Mouse (Mus musculus) cerebral cortex, adult 2 months (tissue): ENCODE data around the gene BC034090.

Experiments used
- WGBS: fragments of 180-500 bp; shearing (Covaris S2); methylation state at CpG from one replicate; pipeline ENCODE4 v1.1.7; 2018; 5-methylcytosine and 5-hydroxymethylcytosine counted together

The BC034090 gene

GRCm38 (mm10) chr1:155191671-155192070, 52.6 kb downstream of the BC034090 start:
- 45% methylated on average over 2 of the region's 2 CpGs for WGBS

GRCm38 (mm10) chr1:155191219-155191618, 53.0 kb downstream of the BC034090 start:
- 86% methylated on average over 8 of the region's 8 CpGs for WGBS

- 75% methylated on average over 4 of the region's 4 CpGs for whole genome bisulfite sequencing
Measured at GRCm38 (mm10) chr1:155188656-155189055, 55.6 kb downstream of the BC034090 start.

- 61% methylated on average over 3 of the region's 3 CpGs for WGBS
Measured at GRCm38 (mm10) chr1:155184191-155184590, 60.1 kb downstream of the BC034090 start.

- 65% methylated on average over 2 of the region's 2 CpGs for WGBS
Measured at GRCm38 (mm10) chr1:155178192-155178924, 65.9 kb downstream of the BC034090 start.

GRCm38 (mm10) chr1:155174424-155174823, 69.8 kb downstream of the BC034090 start:
- WGBS, result 88% methylated on average over 1 of the region's 1 CpGs

- 59% methylated on average over 1 of the region's 1 CpGs for WGBS
Measured at GRCm38 (mm10) chr1:155173644-155174016, 70.6 kb downstream of the BC034090 start.

GRCm38 (mm10) chr1:155172895-155173643, 71.2 kb downstream of the BC034090 start:
- WGBS, result 79% methylated on average over 3 of the region's 3 CpGs

- WGBS, result 51% methylated on average over 3 of the region's 3 CpGs
Measured at GRCm38 (mm10) chr1:155167453-155167852, 76.8 kb downstream of the BC034090 start.
